Mouse (Mus musculus) CH12.LX (cell line): Measurements from ENCODE around the gene Zfp868. TPM values are rescaled to one million over a fixed set of nuclear protein-coding genes. Genes with fewer than 3 reads are reported as not detected.
"Not testable (repeated sequence)": the region's sequence is repeated elsewhere in the genome, so short reads cannot be mapped to it uniquely, and the experiment has no call there.

Experiments used
- DNase-seq: peaks from one replicate; pipeline ENCODE4 v3.0.0-alpha.2; 2013; ENCODE audit errors: extremely low read depth
- H3K27ac ChIP-seq: 2 replicates; pipeline ENCODE4 v1.5.1; 2012; ENCODE audit warnings: low read depth, mild to moderate bottlenecking, control low read depth, moderate library complexity; ENCODE audit not compliant: insufficient read depth
- H3K27me3 ChIP-seq: replicated peaks from 2 replicates; pipeline ENCODE3; 2012; ENCODE audit warnings: inconsistent platforms
- H3K36me3 ChIP-seq, 2 experiments: replicated peaks in 1 of 2; 2 replicates each; pipeline versions ENCODE3 to v1.6.1; 2012; ENCODE audit warnings: inconsistent platforms in 1 of 2, low read length in 1 of 2, mild to moderate bottlenecking in 1 of 2, mixed read lengths in 1 of 2, moderate library complexity in 1 of 2; ENCODE audit not compliant: control insufficient read depth in 1 of 2, insufficient read depth in 1 of 2
- H3K4me1 ChIP-seq, 2 experiments: 2 replicates each; pipeline ENCODE4 v1.6.1; 2012; ENCODE audit warnings: inconsistent platforms in 1 of 2, moderate library complexity in 1 of 2; ENCODE audit not compliant: insufficient read depth in 2 of 2, control insufficient read depth in 1 of 2
- H3K4me2 ChIP-seq: 2 replicates; pipeline ENCODE4 v1.6.1; 2012; ENCODE audit warnings: low read depth, mild to moderate bottlenecking, control low read depth; ENCODE audit not compliant: poor library complexity, insufficient read depth, severe bottlenecking
- H3K4me3 ChIP-seq, 3 experiments: fragments of 150-350 bp in 1 of 3; sonication (generic) in 1 of 3; replicated peaks in 1 of 3; 2 replicates each; pipeline versions ENCODE3 to v1.5.1; 2011 to 2012; ENCODE audit warnings: low read depth in 2 of 3, low read length in 2 of 3, mild to moderate bottlenecking in 2 of 3, moderate library complexity in 2 of 3, control low read depth in 1 of 3, improper control_type of control experiment in 1 of 3, inconsistent platforms in 1 of 3, mixed read lengths in 1 of 3; ENCODE audit not compliant: poor library complexity in 1 of 3
- H3K79me2 ChIP-seq: replicated peaks from 2 replicates; pipeline ENCODE4 v1.6.1; 2012; ENCODE audit warnings: mild to moderate bottlenecking, moderate library complexity; ENCODE audit not compliant: control insufficient read depth, poor library complexity, insufficient read depth, severe bottlenecking; ENCODE audit errors: extremely low read depth
- H3K9ac ChIP-seq: 2 replicates; pipeline ENCODE4 v1.6.1; 2012; ENCODE audit warnings: low read depth, mild to moderate bottlenecking, control low read depth, moderate library complexity; ENCODE audit not compliant: insufficient read depth
- H3K9me3 ChIP-seq: replicated peaks from 2 replicates; pipeline ENCODE3; 2012; ENCODE audit warnings: low read length, inconsistent platforms, mixed read lengths
- CTCF ChIP-seq, 2 experiments: IDR thresholded peaks in 1 of 2; conservative IDR thresholded peaks in 1 of 2; 2 replicates each; pipeline ENCODE4 v1.5.1; 2011 to 2012; ENCODE audit warnings: low read depth in 2 of 2, low read length in 2 of 2, improper control_type of control experiment in 1 of 2, inconsistent platforms in 1 of 2, mild to moderate bottlenecking in 1 of 2, moderate library complexity in 1 of 2
- HCFC1 ChIP-seq: IDR thresholded peaks from 2 replicates; pipeline ENCODE4 v1.6.1; 2012; ENCODE audit warnings: low read depth, mild to moderate bottlenecking, inconsistent platforms, low read length, improper control_type of control experiment
- JUN ChIP-seq: IDR thresholded peaks from 2 replicates; pipeline ENCODE4 v1.6.1; 2011; ENCODE audit warnings: low read depth, mild to moderate bottlenecking, low read length, improper control_type of control experiment, moderate library complexity; ENCODE audit not compliant: insufficient read depth
- MEF2A ChIP-seq: IDR thresholded peaks from 2 replicates; pipeline ENCODE4 v1.6.1; 2014; ENCODE audit warnings: low read depth, mild to moderate bottlenecking, inconsistent platforms, low read length, improper control_type of control experiment, borderline replicate concordance
- USF1 ChIP-seq: IDR thresholded peaks from 2 replicates; pipeline ENCODE4 v1.6.1; 2014; ENCODE audit warnings: low read depth, mild to moderate bottlenecking, inconsistent platforms, low read length, improper control_type of control experiment
- ZNF384 ChIP-seq: IDR thresholded peaks from 2 replicates; pipeline ENCODE4 v1.6.1; 2012; ENCODE audit warnings: low read depth, low read length, improper control_type of control experiment, inconsistent platforms
- dilution Hi-C: fragments of 300-500 bp; cut with MboI; formaldehyde crosslinking; loops from 2 replicates; pipeline ENCODE4 v1.14.3; 2020; ENCODE audit warnings: low sequenced_read_pairs; ENCODE audit not compliant: extremely low pct_unique_long_range_greater_than_20kb, extremely low pct_ligation_motif_present
- in situ Hi-C: fragments of 300-500 bp; cut with MboI; formaldehyde crosslinking; loops from 3 replicates; pipeline ENCODE4 v1.14.3; 2019; ENCODE audit warnings: low sequenced_read_pairs, low pct_ligation_motif_present, low pct_unique_long_range_greater_than_20kb, mixed read lengths
- polyA plus RNA-seq: library from polyadenylated mRNA; unstranded; fragments of >175 nt; gene quantifications from 2 replicates; pipeline ENCODE4 v1.2.1, GENCODE M21; 2012; ENCODE audit warnings: low read depth; ENCODE audit not compliant: insufficient read length
- total RNA-seq, 2 experiments: library from RNA; depleted of rRNA; stranded (reverse); fragments of 300-350 nt in 1 of 2; fragments of >200 nt in 1 of 2; gene quantifications; 2 replicates each; pipeline ENCODE4 v1.2.3; 2012 to 2014

The Zfp868 gene
- total and polyA plus RNA-seq, 3 experiments: 7.7 to 16.2 (median 12.3) TPM

DNA sequence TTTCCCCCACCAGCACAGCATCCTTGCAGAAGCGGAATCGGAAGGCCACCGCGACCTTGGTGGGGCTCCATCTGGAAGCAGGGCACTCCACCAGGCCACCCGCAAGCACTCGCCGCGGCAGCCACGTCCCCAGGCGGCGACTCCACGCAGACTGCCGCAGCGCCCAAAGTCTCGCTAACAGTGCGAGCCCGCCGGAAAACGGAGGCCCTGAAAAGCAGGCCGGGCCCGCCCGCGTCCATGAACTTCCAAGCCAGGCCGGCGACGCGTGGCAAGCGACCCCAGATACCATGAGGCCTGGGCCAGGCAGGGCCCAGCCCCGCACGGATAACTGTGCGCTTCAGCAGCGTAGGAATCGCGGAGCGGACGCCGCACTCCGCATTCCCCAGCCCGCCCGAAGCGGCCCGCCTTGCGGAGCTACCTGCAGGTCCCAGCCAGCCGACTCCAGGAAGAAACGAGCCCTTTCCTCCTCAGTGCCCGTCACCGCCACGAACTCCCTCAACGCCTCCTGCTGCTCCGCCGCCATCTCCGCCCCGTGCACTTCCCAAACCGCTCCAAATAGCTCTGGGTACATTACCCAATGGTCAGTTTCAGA is 40.6 kb downstream of the Zfp868 start:
- TF ChIP-seq MEF2A: no peak
- TF ChIP-seq ZNF384: no peak
- TF ChIP-seq JUN: no peak
- no peak for TF ChIP-seq HCFC1
- no peak for TF ChIP-seq CTCF (conservative IDR thresholded peaks at IDR 0.05 in 1 of 2, IDR thresholded peaks at IDR 0.05 in 1 of 2; ENCODE audit: low read depth in 2 of 2, low read length in 2 of 2)
- no peak for TF ChIP-seq USF1
- no peaks in the 10 kb centered on the region for H3K36me3 ChIP-seq
- dilution Hi-C loops (no loop called here), in situ Hi-C loops (no loop called here)
- no peak overlapping the region for H3K9ac ChIP-seq
- no peak overlapping the region for H3K27ac ChIP-seq
- H3K4me1 ChIP-seq: no peaks in the 10 kb centered on the region
- no peak overlapping the region for H3K4me2 ChIP-seq
- no peaks in the 10 kb centered on the region for H3K27me3 ChIP-seq
- no peaks in the 10 kb centered on the region for H3K9me3 ChIP-seq
- no peak overlapping the region for H3K4me3 ChIP-seq
- no peaks in the 10 kb centered on the region for H3K79me2 ChIP-seq
- no peak for DNase-seq

GRCm38 (mm10) chr8:69584201-69584600 is 41.1 kb downstream of the Zfp868 start:
- H3K9me3 ChIP-seq, dilution Hi-C loops, in situ Hi-C loops, H3K4me2 ChIP-seq, H3K27ac ChIP-seq, H3K27me3 ChIP-seq, H3K36me3 ChIP-seq, DNase-seq, H3K4me3 ChIP-seq, H3K79me2 ChIP-seq, H3K9ac ChIP-seq, H3K4me1 ChIP-seq: not testable (repeated sequence)

Other genes with a start within 250 kb of the Zfp868 start
- not detected in 2 replicates for gene Gm9495, start 172.0 kb downstream of the Zfp868 start, total RNA-seq (2012; rRNA removed)
- not detected in 2 replicates for gene Gm9495, start 172.0 kb downstream of the Zfp868 start, total RNA-seq (2014; rRNA removed)
- not detected in 2 replicates for gene Gm9495, start 172.0 kb downstream of the Zfp868 start, polyA plus RNA-seq
- gene Gm7697, start 102.6 kb downstream of the Zfp868 start, total RNA-seq (2012; rRNA removed): not detected in 2 replicates
- not detected in 2 replicates for gene Gm7697, start 102.6 kb downstream of the Zfp868 start, total RNA-seq (2014; rRNA removed)
- gene Gm7697, start 102.6 kb downstream of the Zfp868 start, polyA plus RNA-seq: not detected in 2 replicates
- gene Zfp964, start 28.9 kb upstream of the Zfp868 start, total RNA-seq (2012; rRNA removed): 0.38 and 0.55 TPM in 2 replicates
- 0.63 and 0.78 TPM in 2 replicates for gene Zfp964, start 28.9 kb upstream of the Zfp868 start, total RNA-seq (2014; rRNA removed)
- 0.37 and 0.55 TPM in 2 replicates for gene Zfp964, start 28.9 kb upstream of the Zfp868 start, polyA plus RNA-seq
- 16.0 and 17.2 TPM in 2 replicates for gene Zfp869, start 85.2 kb upstream of the Zfp868 start, total RNA-seq (2012; rRNA removed)
- gene Zfp869, start 85.2 kb upstream of the Zfp868 start, total RNA-seq (2014; rRNA removed): 30.6 and 33.8 TPM in 2 replicates
- 15.2 and 16.6 TPM in 2 replicates for gene Zfp869, start 85.2 kb upstream of the Zfp868 start, polyA plus RNA-seq
- gene Zfp963, start 124.4 kb upstream of the Zfp868 start, total RNA-seq (2012; rRNA removed): 1.9 and 2.2 TPM in 2 replicates
- gene Zfp963, start 124.4 kb upstream of the Zfp868 start, total RNA-seq (2014; rRNA removed): 4.8 and 6.0 TPM in 2 replicates
- 4.7 and 5.5 TPM in 2 replicates for gene Zfp963, start 124.4 kb upstream of the Zfp868 start, polyA plus RNA-seq
- 1.4 and 2.1 TPM in 2 replicates for gene Gm20422, start 149.3 kb upstream of the Zfp868 start, total RNA-seq (2012; rRNA removed)
- gene Gm20422, start 149.3 kb upstream of the Zfp868 start, total RNA-seq (2014; rRNA removed): 0.49 and 1.6 TPM in 2 replicates
- gene Gm20422, start 149.3 kb upstream of the Zfp868 start, polyA plus RNA-seq: 2.0 and 2.8 TPM in 2 replicates
- 53.3 and 58.4 TPM in 2 replicates for gene Atp13a1, start 165.6 kb upstream of the Zfp868 start, total RNA-seq (2012; rRNA removed)
- gene Atp13a1, start 165.6 kb upstream of the Zfp868 start, total RNA-seq (2014; rRNA removed): 36.6 and 36.8 TPM in 2 replicates
- 46.9 and 51.0 TPM in 2 replicates for gene Atp13a1, start 165.6 kb upstream of the Zfp868 start, polyA plus RNA-seq
- 14.3 and 15.4 TPM in 2 replicates for gene Zfp866, start 165.6 kb upstream of the Zfp868 start, total RNA-seq (2012; rRNA removed)
- gene Zfp866, start 165.6 kb upstream of the Zfp868 start, total RNA-seq (2014; rRNA removed): 14.8 and 16.0 TPM in 2 replicates
- gene Zfp866, start 165.6 kb upstream of the Zfp868 start, polyA plus RNA-seq: 14.4 and 15.6 TPM in 2 replicates
- gene Gmip, start 183.1 kb upstream of the Zfp868 start, total RNA-seq (2012; rRNA removed): 48.1 and 49.2 TPM in 2 replicates
- 22.2 and 25.4 TPM in 2 replicates for gene Gmip, start 183.1 kb upstream of the Zfp868 start, total RNA-seq (2014; rRNA removed)
- gene Gmip, start 183.1 kb upstream of the Zfp868 start, polyA plus RNA-seq: 54.3 and 81.8 TPM in 2 replicates
- gene Lpar2, start 196.9 kb upstream of the Zfp868 start, total RNA-seq (2012; rRNA removed): 1.1 and 1.2 TPM in 2 replicates
- gene Lpar2, start 196.9 kb upstream of the Zfp868 start, total RNA-seq (2014; rRNA removed): 0.74 and 0.82 TPM in 2 replicates
- gene Lpar2, start 196.9 kb upstream of the Zfp868 start, polyA plus RNA-seq: 2.5 and 3.0 TPM in 2 replicates
- 3.1 and 5.9 TPM in 2 replicates for gene Pbx4, start 206.9 kb upstream of the Zfp868 start, total RNA-seq (2012; rRNA removed)
- gene Pbx4, start 206.9 kb upstream of the Zfp868 start, total RNA-seq (2014; rRNA removed): 1.0 and 1.5 TPM in 2 replicates
- gene Pbx4, start 206.9 kb upstream of the Zfp868 start, polyA plus RNA-seq: 2.4 and 3.5 TPM in 2 replicates